Mouse (Mus musculus) layer of hippocampus, postnatal 36 days (tissue): ENCODE data around the gene Ccdc40. TPM values are rescaled to one million over a fixed set of nuclear protein-coding genes. Genes with fewer than 3 reads are reported as not detected.

Experiments used
- DNase-seq, 2 experiments: peaks; one replicate each; pipeline ENCODE4 v3.0.0; 2022
- total RNA-seq, 2 experiments: library from RNA; stranded (reverse); gene quantifications; 2 replicates each; pipeline ENCODE4 v1.2.3; 2021

The Ccdc40 gene
- total RNA-seq, 2 experiments from 2014 or later, result 1.6 to 2.3 TPM

DNA sequence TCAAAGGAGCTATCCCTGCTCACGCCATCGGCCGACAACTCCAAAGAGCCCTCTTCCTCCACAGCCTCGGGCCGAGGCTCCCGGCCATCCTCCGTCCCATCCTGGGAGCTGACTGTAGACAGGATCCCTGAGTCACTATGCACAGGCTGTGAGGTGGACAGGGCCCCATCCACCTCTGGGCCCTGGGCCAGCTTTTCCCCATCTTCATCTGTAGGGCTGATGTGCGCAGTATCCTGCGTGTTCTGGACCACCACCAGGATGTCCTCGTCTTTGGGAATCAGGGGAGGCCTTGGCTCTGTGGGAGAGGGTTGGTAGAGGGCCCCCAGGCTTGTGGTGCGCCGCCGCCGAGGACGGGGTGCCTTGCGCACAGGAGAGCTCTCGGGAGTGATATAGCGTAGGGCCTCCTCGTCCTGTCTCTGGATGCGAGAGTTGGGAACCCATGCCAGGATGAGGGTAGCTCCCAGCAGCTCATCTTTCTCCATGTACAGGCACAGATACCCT lies 19.5 kb upstream of the Ccdc40 start:
- no peak for DNase-seq

DNA sequence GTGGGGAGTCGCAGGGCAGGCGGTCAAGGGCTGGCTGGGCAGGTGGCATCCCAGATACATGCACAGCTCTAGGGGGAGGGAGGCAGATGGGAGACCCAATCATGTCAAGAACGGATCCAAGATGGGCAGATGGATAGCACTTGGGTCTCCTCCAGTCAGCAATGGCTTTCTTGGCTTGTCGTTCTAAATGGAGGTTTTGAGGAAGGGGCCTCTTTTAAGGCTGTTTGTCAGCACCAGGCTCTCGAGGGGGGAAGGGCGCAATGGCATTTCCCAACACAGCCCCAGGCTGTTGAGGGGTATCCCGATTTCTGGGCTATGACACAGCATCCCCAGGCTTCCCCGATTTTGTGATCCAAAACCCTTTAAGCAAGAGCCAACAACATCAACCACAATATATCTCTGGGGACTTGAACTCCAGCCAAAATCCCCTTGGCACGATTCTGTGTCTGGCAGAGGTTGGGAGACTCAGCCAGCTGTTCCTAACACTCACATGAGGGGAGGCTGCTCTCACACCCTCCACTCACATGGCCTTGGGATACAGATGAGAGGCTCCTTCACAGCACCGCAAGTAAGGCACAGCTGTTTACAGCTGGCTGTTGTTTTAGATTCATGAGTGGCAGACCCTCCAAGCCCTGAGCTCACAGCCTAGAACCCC lies 18.9 kb upstream of the Ccdc40 start:
- peak in 1 of 2 experiments; percentile 42 for DNase-seq

DNA sequence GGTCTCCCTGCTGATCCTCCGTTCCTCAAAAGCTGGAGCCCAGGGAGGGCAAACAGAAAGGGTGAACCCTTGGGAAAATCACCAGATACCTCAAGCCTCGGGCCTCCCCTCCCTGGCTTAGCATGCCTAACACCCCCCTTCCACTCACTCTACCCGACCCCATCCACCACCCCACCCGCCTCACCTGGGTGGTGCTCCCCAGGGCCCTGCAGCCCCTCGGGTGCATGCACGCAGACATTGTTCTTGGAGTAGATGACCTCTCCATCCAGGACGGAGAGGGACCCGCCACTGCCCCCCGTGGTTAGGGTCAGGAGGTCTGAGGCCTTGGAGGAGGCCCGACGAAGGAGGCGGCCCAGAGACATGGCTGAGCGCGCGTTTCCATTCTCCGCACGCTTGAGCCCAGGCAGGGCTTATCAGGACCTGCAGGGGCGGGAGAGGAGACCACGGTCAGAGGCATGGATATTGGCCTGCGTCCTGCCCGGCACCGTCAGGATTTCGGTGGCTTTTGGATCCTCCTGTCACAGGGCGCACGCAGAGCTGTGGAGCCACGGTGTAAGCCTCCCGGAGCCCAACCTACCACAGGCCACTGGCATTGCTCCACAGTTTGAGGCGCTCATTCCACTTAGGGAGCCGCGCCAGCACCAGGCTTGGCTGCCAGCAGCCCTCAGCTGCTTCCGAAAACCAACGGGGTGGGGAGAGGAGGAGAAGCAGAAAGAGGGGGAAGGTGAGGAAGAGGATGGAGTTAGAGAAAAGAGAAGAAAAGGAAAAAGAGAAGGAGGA lies 17.9 kb upstream of the Ccdc40 start:
- DNase-seq, result peak; percentile 69 to 77

DNA sequence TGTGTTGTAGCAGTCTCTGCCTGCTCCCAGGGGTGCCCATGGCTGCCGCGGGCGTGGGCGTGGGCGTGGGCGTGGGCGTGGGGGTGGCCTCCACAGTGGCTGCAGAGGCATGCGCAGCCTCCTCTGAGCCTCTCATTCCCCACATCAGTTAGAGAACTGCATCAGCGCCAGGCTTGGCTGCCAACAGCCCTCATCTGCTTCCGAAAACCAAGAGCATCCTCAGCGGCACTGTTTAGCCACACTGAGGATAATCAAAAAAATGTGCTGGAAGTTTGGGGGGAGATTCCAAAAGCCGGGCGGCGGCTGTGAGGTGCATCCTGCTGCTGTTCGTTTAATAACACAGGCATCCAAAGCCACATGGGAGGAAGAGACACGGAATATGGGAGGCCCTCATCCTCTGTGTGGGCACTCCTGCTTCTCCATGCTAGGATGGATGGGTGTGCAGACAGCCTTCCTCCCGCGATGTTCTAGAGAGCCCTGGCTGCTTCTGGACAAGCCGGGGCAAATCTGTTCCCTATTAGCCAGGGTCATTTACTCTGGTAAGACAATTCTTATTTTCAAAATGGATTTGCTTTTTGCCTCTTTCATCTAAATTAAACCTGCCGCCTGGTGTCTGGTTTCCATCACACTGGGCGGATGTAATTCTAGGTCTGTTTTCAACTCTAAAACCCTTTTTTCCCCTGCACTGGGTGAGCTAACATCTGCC lies 16.6 kb upstream of the Ccdc40 start:
- peak in 1 of 2 experiments; percentile 36 for DNase-seq

DNA sequence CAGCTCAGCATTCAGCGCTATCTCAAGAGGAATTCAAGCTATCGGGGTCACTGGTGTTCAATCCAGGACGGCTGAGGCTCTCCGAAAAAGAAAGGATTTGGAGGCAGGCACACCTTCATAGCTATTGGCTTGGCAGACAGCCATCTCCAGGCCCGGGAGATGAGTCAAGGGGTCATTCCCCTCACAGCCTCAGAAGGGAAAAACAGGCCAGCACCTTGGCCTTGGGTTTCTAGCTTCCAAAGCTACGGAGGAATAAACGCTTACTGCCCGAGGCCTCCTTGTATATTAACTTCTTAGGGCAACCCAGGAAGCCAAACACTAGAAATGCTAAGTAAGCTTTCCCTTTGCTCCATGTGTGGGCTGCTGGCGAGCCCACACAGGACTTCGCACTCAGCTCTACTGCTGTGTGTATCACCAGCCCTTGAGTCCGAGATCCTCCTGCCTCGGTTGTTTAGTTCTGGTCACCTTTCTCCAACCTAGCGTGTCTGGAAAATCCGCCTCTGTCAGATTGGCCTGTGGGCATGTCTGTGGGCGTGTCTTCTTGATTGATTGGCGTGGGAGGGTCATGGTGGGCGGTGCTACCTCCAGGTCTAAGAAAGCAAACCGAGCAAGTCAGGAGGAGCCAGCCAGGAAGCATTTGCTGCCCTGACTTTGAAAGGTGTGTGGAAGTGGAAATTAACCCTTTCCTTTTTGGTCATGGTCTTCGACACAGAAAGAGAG lies 15.0 kb upstream of the Ccdc40 start:
- DNase-seq, result no peak

DNA sequence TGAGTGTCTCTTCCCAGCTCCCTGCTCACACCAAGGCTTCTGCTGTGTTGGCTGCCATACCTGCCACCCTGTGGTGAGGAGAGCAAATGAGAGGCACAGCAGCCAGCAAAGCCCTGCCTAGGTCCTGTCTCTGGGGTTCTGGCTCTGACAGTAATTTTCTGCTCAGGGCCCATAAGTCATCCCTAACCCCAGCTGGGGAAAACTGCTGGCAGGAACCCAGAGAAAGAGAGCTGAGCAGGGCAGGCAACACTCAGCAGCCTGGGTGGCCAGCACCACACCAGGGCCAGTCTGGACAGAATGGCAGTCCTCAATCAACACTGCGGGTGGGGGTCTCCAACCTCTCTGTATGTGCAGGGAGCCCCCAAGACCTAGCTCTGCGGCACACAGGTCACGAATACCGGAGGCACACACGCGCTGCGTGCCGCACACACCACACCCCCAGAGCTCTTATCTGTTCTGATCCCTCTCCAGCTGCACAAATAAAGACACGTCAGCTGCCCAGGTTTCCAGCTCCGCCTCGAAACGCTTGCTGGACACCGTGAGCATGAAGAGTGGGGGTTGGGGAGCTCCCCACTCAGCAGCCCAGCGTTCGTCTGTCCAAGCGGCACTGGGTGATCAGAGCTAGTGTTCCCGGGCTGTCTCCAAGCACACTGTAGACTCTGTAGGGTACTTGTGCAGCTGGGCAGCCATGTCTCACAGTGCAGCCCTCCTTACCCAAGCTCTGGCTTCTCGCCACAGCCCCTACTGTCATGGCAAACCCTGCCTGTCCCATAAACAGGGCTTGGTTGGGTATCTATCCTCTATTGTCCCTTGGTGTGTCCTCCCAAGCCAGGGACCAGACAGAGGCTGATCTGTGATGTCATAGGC lies 13.1 kb upstream of the Ccdc40 start:
- DNase-seq, result no peak

DNA sequence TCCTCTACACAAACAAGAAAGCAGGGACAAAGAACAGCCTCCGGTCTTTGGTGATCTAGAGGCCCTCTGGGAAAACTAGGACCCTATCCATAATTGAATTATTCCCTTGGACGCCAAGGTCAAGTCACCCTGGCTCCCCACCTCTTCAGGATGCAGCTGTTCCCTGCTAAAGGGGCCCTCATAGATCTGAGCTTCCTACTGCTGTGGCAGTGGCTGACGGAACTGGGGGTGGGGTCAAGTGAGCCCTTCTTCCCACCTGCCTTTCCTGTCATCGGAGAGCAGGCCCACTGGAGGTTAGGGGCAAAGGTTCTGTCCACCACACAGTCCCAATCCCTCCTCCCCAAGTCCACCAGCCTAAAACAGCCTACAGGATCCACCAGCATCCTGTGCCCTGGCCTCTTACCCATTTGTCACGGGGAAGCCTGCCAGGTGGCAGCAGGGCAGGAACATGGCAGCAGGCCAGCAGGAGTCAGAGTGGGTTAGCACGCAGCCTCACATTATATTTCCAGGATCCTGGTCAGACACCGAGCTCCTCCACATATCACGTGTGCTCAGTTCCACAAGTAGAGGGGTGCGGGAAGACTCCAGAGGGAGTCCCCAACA lies 12.4 kb upstream of the Ccdc40 start:
- no peak for DNase-seq

DNA sequence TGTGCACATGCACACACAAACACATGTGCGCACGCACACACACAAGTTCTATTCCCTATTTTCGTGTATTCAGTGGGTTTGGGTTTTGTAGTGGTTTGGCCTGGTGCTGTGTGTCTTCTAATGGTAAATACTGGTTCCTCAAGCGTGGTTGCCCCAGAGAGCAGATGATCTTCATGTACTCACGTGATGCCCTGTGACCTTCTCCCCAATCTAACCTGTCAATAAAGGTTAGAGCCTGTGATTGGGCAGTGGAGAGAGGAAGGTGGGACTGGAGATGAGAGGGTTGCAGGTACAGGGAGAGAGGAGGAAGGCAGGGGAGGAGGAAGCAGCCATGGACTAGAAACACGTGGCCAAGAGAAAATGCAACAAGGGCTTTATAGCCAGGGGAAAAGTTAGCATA lies 10.5 kb upstream of the Ccdc40 start:
- no peak for DNase-seq

DNA sequence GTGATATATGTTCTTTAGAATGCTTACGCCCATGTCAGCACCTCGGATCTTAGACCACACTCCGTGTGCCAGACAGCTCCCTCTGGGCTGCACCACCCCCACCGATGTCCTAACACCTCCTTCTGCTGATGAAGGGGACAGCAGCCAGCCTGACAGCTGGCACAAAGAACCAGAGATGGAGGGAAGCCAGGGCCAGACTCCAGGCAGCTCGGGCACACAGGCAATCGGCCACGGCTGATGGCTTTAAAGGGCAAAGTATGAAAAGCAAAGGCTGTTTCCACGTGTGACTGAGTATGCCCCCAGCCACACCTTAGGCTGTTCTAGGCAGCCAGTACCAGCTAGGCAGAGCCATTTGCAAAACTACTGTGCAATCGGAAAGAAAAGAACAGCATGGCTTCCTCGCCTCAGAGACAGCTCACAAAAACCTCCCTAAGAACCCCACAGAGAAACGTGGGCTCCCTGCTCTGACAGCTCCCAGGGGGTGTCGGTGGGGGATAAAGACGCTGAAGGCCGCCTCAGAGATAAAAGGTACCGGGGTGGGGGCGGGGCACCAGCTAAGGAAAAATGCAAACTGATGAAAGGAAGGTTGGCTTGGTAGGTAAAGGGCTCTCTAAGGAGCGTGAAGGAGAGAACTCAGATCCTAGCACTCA lies 8.4 kb upstream of the Ccdc40 start:
- DNase-seq, result peak; percentile 74 to 81

DNA sequence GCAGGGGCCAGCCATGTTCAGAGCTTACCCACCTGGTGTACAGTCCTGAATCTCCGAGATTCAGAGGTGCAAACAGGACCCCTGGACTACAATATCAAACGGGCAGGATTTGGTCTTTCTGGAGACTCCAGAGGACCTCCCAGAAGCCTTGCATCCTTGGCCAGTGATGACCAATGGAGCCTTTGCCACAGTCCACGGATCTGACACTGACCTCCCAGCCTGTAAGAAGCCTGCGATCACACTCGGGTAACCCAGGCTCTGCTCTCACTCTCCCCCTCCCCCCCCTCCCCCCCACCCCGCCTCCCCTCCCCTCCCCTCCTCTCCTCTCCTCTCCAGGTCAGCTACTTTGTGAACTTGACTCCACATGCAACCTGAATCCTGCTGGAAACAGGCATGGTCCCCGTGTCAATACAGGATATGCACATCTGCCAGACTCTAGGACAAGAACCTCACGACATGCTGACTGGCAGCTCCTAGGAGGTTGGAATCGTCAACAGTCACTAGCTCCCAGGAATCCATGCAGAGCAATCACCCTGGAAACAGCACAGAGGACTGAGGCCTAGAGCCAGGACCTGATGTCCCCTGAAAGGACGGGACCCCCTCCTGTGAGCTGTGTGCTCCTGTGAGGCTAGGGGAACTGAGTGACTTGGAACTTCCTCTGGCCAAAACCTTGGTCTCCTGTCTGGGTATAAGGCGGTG lies 6.4 kb upstream of the Ccdc40 start:
- no peak for DNase-seq

DNA sequence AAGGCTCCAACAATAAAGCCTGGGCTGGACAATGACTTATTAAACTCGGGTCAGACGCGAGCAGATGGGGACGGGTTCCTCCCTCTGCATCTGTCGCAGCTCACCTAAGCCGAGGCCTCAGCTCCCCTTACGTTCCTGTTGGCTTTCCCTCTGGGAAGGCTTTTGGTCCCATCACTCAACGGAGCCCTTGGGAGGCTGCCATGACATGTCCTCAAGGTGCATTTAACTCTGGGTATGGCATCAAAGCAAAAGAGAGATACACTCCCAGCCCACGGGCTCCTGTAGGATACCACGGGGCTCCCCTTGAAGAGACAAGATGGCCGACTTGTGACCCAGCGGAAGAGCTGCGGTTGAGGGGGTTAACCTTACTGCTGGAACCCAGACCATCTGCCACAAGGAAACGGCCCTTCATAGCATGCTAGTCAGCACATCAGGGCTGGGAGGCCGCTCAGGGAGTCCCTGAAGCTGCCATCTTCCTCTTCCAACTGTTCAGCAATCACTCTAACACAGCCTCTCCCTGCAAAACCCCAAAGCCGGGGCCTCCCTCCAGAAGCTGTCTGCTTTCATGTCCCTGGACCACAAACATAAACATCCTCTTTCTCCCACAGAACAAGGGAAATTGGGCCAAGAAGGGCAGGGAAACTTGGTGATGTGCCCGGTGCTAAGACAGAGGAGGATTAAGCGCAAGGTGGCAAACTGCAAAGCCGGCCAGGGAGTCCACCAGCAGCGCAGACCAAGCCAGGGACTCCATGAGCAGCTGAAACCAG lies 5.1 kb upstream of the Ccdc40 start:
- DNase-seq, result no peak

DNA sequence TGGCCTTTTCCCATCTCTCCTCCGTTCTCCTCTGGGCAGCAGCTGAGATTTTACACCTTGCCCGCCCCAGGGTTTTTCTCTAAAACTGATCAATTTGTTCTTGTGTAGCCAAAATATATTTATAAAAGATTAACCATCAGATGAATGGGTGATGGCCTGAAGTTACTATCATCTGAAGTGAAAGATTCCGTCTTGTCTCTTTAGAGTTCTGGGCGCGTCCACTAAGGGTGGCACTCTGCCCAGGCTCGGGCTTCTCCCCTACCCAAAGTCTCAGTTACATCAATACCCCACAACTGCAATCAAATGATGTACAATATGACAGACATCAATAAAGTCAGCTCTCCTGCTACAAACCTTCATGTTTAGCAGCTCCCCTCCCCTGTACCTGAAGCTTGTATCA lies 3.4 kb upstream of the Ccdc40 start:
- DNase-seq, result no peak

DNA sequence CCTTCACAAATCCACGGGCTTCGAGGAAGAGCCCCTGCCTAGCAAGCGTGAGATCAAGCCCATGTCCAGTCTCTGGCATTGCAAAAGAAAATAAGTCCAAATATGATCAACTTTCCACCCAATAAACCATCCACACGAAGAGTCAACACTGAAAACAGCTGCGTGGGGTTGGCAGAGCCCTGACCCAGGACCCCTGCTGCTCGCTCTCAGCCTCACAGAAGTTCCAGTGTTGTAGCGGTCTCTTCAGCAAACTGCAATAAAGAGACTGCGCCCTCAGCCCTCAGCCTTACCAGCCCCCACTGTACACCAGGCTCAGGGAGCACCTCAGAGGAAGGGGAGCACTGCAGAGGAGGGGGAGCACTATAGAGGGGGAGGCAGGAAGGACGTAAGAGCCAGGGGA lies 2.7 kb upstream of the Ccdc40 start:
- DNase-seq, result no peak

DNA sequence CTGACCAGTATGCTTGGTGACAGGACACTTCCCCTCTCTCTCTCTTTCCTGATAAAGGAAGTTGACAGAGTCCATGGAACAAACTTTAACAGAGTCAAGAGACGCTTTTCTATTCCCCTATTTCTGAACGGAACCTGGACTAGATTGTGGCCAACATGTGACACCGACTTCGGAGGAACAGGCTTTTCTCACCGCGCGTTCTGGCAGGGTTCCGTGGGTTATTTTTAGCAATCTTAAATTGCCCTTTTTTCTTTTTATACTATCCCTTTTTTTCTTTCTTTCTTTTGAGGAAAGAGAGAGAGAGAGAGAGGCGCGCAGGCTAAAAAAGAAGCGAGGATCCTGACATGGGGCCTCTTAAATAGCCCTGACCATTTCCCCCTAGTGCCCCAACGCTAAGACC lies 781 bp upstream of the Ccdc40 start:
- no peak for DNase-seq

DNA sequence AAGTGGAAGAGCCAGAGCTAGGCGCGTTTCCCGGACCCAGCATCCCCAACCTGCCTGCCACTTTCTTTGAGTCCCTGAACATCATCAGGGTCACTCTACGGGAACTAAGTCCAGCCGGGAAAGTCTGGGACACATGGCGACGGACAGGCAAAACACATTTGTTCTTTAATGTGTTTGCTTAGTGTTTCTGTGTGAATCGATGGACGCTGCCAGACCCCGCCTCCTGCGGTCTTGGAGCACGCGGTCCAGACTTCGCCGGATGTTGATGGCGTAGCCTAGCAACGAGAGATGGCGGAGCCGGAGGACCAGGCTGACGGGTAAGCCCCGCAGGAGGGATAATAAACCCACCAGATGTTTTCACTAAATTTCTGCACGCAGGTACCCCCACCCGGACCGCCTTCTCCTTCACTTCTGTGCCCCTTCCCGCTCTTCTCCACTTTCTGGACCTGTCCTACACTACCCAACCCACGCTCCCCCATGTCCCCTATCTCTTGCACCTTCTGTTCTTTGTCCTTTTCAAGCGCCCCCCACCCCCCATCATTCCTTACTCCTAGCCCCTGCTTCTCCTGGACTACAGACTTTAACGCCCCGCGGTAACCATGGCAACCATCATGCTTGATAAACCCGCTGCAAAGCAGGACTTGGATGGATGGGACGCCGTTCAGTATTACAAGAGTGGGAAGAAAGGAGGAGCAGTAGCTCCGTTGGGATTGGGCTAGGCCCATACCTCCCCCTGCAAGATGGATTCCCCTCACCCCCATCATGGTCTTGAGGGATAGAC lies 664 bp downstream of the Ccdc40 start:
- peak; percentile 62 to 66 for DNase-seq

DNA sequence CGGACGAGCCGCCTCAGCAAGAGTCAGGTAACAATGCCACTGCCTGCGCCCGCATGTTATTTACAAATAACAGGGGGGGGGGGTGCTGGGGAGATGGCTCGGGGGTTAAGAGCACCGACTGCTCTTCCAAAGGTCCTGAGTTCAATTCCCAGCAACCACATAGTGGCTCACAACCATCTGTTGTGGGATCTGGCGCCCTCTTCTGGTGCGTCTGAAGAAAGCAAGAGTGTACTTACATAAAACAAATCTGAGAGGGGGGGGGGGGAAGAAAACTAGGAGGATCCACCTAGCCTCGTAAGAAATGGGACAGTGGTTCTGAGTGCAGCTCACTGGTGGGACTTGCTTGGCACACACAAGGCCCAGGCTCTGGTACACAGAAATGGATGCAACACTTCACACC lies 6.4 kb downstream of the Ccdc40 start:
- no peak for DNase-seq

DNA sequence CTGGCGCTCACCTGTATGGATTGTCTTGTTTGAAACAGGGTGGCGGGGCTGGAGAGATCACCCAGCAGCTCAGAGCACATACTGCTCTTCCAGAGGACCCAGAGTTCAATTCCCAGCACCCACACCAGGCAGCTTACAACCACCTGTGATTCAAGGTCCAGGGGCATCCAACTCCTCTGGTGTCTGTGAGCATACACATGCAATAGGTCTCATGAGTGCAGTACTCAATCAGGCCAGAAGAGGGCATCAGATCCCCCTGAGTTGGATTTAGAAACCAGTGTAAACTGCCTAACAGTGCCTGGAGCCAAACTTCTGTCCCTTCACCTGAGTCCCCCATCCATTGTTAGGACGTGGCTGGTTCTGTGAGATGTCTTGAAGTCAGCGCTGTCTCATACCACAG lies 7.2 kb downstream of the Ccdc40 start:
- no peak for DNase-seq

DNA sequence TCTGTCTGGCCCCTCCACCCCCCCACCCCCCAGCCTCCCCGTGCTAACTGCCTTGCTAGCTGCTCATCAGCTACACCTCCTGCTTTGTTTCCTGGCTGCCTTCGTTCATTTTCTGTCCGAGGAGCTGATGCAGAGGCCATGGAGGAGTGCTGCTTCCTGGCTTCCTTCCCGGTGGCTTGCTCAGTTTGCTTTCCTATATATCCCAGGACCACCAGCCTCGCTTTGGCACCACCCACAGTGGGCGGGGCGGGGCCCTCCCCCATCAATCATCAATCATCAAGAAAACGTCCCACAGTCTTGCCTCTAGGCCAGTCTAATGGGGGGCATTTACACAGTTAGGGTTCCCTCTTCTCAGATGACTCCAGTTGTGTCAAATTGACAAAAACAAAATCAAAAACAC lies 8.0 kb downstream of the Ccdc40 start:
- DNase-seq, result no peak
